Mouse (Mus musculus): ENCODE results near the gene Lzic. TPM values are rescaled to one million over a fixed set of nuclear protein-coding genes. Genes with fewer than 3 reads are reported as not detected.
A peak's percentile ranks its signal among the peaks of the same experiment; 100 is the strongest.

Lzic gene
- polyA plus RNA-seq, 1 experiment = 29.0 TPM

DNA sequence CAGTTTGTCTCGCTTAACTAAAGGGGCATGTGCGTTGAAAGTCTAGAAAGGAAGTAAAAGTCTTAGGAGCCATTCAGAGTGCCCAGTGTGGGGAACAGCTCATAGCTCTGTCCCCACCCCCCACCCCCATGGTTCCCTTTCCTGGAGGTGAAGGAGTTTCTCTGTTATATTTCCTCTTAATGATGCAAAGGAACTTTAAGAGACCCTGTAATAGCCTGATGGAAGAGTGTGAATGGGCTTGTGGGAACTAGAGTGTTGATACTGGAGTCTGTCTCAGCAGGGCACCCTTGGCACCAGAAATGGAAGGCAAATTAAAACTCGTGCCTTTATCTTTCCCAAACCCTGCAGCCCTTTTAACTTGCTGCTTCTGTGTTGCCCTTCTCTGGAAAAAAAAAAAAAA lies 19.8 kb downstream of the Lzic start:
- peaks cover 12% of the 10 kb centered on the region; the same call in 1 of the 2 replicates for H3K36me3 ChIP-seq (ENCODE audit: control insufficient read depth, insufficient read depth, low read length)
- WGBS = 31% methylated on average over 3 of the region's 3 CpGs
- no peaks in the 10 kb centered on the region for H3K4me1 ChIP-seq (replicated peaks; ENCODE audit: control insufficient read depth, insufficient read depth, low read length)
- TF ChIP-seq POLR2A (IDR thresholded peaks at IDR 0.05; ENCODE audit: control insufficient read depth, extremely low read depth, insufficient read depth, low read length, poor library complexity) (no peak), CTCF (IDR thresholded peaks at IDR 0.05; ENCODE audit: borderline replicate concordance, control insufficient read depth, extremely low read depth, insufficient read depth, low read length, poor library complexity) (no peak)
- no peak overlapping the region for H3K27ac ChIP-seq (ENCODE audit: control insufficient read depth, insufficient read depth, low read length)
- H3K27me3 ChIP-seq (ENCODE audit: control insufficient read depth, insufficient read depth, low read length) = no peaks in the 10 kb centered on the region
- no peak for DNase-seq
- H3K4me3 ChIP-seq (ENCODE audit: control insufficient read depth, insufficient read depth, low read length) = no peak overlapping the region

DNA sequence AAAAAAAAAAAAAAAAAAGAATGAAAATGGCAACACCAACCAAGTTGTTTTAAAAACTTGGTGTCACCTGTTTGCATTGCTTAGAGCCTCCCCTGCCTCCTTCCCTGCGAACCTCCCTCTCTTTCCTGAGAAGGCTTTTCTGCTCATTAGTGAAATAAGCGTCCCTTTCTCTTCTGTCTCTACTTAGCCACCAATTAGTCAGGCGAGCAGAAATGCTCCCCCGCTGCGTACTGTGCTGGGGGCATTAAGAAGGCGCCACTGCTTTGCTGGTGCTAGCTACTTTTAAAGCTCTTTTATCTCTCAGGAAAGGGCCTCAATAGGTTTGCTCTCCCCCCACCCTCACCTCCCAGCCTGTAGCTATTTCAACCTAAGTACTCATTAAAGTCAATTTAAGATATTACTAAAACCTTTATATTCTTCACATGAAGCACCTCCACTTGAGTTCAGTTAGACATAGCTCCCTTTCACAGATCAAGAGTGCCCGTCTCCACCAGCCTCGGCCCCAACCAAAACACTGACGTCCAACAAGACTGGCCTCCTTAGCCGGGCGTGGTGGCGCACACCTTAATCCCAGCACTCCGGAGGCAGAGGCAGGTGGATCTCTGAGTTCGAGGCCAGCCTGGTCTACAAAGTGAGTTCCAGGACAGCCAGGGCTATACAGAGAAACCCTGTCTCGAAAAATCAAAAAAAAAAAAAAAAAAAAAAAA lies 20.4 kb downstream of the Lzic start:
- Histone ChIP-seq H3K27me3 (ENCODE audit: control insufficient read depth, insufficient read depth, low read length) (no peaks in the 10 kb centered on the region), H3K27ac (ENCODE audit: control insufficient read depth, insufficient read depth, low read length) (no peak overlapping the region), H3K36me3 (ENCODE audit: control insufficient read depth, insufficient read depth, low read length) (peaks cover 7% of the 10 kb centered on the region; the same call in 1 of the 2 replicates), H3K4me1 (replicated peaks; ENCODE audit: control insufficient read depth, insufficient read depth, low read length) (no peaks in the 10 kb centered on the region), H3K4me3 (ENCODE audit: control insufficient read depth, insufficient read depth, low read length) (no peak overlapping the region)
- DNase-seq = no peak
- 93% methylated on average over 15 of the region's 15 CpGs for WGBS
- TF ChIP-seq POLR2A (IDR thresholded peaks at IDR 0.05; ENCODE audit: control insufficient read depth, extremely low read depth, insufficient read depth, low read length, poor library complexity) (no peak), CTCF (IDR thresholded peaks at IDR 0.05; ENCODE audit: borderline replicate concordance, control insufficient read depth, extremely low read depth, insufficient read depth, low read length, poor library complexity) (no peak)

DNA sequence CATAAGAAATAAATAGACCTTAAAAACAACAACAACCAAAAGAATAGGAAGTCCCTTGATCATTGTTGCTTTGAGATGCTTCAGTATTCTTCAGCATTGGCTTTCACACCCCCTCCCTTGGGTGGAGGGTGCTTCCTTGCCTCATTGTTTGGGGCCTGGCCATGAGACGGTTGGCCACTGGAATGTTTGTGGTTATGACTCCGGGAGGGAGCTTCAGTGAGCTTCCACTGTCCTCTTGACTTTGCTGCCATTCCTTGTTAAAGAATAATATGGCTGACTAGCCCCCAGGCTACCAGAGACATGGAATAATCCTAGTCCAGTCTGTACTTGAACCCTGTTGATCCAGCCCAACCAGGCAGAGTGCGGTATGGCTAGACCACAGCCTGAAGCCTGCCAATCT lies 21.9 kb downstream of the Lzic start:
- Histone ChIP-seq H3K27ac (ENCODE audit: control insufficient read depth, insufficient read depth, low read length) (no peak overlapping the region), H3K4me1 (replicated peaks; ENCODE audit: control insufficient read depth, insufficient read depth, low read length) (no peaks in the 10 kb centered on the region), H3K4me3 (ENCODE audit: control insufficient read depth, insufficient read depth, low read length) (no peak overlapping the region), H3K36me3 (ENCODE audit: control insufficient read depth, insufficient read depth, low read length) (no peaks in the 10 kb centered on the region; the same call in 1 of the 2 replicates), H3K27me3 (ENCODE audit: control insufficient read depth, insufficient read depth, low read length) (no peaks in the 10 kb centered on the region)
- no peak for DNase-seq
- TF ChIP-seq CTCF (IDR thresholded peaks at IDR 0.05; ENCODE audit: borderline replicate concordance, control insufficient read depth, extremely low read depth, insufficient read depth, low read length, poor library complexity) = no peak
- TF ChIP-seq POLR2A (IDR thresholded peaks at IDR 0.05; ENCODE audit: control insufficient read depth, extremely low read depth, insufficient read depth, low read length, poor library complexity) = no peak
- WGBS = 86% methylated on average over 3 of the region's 3 CpGs

DNA sequence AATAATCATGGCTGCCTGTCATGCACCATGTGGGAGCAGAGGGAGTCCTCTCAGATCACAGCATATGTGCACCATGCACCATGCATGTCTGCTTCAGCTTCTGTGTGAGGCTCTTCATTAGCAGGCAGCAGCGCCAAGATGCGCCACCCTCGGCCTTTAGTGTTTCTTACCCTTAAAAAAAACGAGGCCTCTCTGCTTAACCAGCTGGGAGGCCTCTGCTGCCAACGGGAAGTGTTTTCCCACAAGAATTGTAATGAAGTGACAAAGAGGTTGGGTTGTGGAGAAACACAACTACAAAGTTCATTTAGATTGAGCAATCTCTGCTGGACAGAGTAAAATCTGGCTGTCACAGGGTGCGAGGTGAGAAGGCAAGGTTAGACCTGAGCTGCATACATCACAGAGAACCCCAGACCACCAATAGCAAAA lies 26.2 kb downstream of the Lzic start:
- WGBS = 49% methylated on average over 6 of the region's 6 CpGs
- H3K4me3 ChIP-seq (ENCODE audit: control insufficient read depth, insufficient read depth, low read length) = no peak overlapping the region
- TF ChIP-seq POLR2A (IDR thresholded peaks at IDR 0.05; ENCODE audit: control insufficient read depth, extremely low read depth, insufficient read depth, low read length, poor library complexity) (no peak), CTCF (IDR thresholded peaks at IDR 0.05; ENCODE audit: borderline replicate concordance, control insufficient read depth, extremely low read depth, insufficient read depth, low read length, poor library complexity) (no peak)
- DNase-seq = no peak
- H3K36me3 ChIP-seq (ENCODE audit: control insufficient read depth, insufficient read depth, low read length) = no peaks in the 10 kb centered on the region
- peaks cover 4% of the 10 kb centered on the region for H3K4me1 ChIP-seq (replicated peaks; ENCODE audit: control insufficient read depth, insufficient read depth, low read length)
- no peaks in the 10 kb centered on the region for H3K27me3 ChIP-seq (ENCODE audit: control insufficient read depth, insufficient read depth, low read length)
- H3K27ac ChIP-seq (ENCODE audit: control insufficient read depth, insufficient read depth, low read length) = no peak overlapping the region

DNA sequence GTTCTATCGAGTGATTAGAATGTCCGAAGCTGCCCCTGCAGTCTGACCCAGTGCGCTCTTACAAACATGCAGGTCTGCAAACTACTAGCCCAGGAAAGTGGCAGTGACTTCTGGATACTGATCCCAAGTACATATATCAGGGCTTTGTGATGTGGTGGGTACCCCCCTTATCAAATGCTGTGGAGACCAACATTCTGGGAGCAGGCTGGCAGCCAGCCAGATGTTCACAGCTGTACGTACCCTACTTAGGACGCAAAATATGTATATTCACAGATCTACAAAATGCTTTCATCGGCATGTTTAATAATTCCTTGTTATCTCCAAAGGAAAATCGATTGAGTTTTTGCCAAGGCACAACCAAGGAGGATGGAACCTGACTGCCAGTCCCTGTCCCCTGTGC lies 27.0 kb downstream of the Lzic start:
- DNase-seq = no peak
- Histone ChIP-seq H3K4me1 (replicated peaks; ENCODE audit: control insufficient read depth, insufficient read depth, low read length) (peaks cover 4% of the 10 kb centered on the region), H3K27ac (ENCODE audit: control insufficient read depth, insufficient read depth, low read length) (no peak overlapping the region), H3K27me3 (ENCODE audit: control insufficient read depth, insufficient read depth, low read length) (no peaks in the 10 kb centered on the region), H3K4me3 (ENCODE audit: control insufficient read depth, insufficient read depth, low read length) (no peak overlapping the region), H3K36me3 (ENCODE audit: control insufficient read depth, insufficient read depth, low read length) (no peaks in the 10 kb centered on the region)
- TF ChIP-seq CTCF (IDR thresholded peaks at IDR 0.05; ENCODE audit: borderline replicate concordance, control insufficient read depth, extremely low read depth, insufficient read depth, low read length, poor library complexity) (no peak), POLR2A (IDR thresholded peaks at IDR 0.05; ENCODE audit: control insufficient read depth, extremely low read depth, insufficient read depth, low read length, poor library complexity) (no peak)
- WGBS = 97% methylated on average over 7 of the region's 7 CpGs

DNA sequence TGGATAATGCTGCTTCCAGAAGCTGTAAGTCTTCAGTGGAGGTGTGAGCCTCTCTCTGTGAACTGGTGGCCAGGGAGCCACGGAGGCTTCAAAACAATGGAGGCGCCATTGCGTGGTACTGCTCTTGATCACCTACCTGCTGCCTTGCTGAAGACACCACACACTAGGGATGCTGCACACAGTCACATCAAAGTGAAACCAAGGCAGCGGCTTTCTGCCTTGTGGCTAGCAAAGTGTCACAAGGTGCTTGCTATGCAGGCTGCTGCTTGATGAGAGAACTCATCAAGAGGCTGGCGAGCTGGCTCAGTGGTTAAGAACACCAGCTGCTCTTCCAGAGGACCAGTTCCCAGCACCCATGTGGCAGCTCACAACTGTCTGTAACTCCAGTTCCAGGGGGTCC lies 30.7 kb downstream of the Lzic start:
- WGBS = 52% methylated on average over 5 of the region's 5 CpGs
- Histone ChIP-seq H3K4me3 (ENCODE audit: control insufficient read depth, insufficient read depth, low read length) (no peak overlapping the region), H3K36me3 (ENCODE audit: control insufficient read depth, insufficient read depth, low read length) (no peaks in the 10 kb centered on the region)

More for the DNA sequence above, 30.7 kb downstream of the Lzic start:
- TF ChIP-seq CTCF (IDR thresholded peaks at IDR 0.05; ENCODE audit: borderline replicate concordance, control insufficient read depth, extremely low read depth, insufficient read depth, low read length, poor library complexity) = no peak
- no peak for TF ChIP-seq POLR2A (IDR thresholded peaks at IDR 0.05; ENCODE audit: control insufficient read depth, extremely low read depth, insufficient read depth, low read length, poor library complexity)
- no peaks in the 10 kb centered on the region for H3K27me3 ChIP-seq (ENCODE audit: control insufficient read depth, insufficient read depth, low read length)
- peaks cover 10% of the 10 kb centered on the region for H3K4me1 ChIP-seq (replicated peaks; ENCODE audit: control insufficient read depth, insufficient read depth, low read length)
- H3K27ac ChIP-seq (ENCODE audit: control insufficient read depth, insufficient read depth, low read length) = no peak overlapping the region
- DNase-seq = peak; percentile 3
